Mouse (Mus musculus) midbrain, embryonic 15.5 days (tissue): Measurements from ENCODE around the gene Rundc1. TPM values are rescaled to one million over a fixed set of nuclear protein-coding genes. Genes with fewer than 3 reads are reported as not detected.
A peak's percentile ranks its signal among the peaks of the same experiment; 100 is the strongest.
"Not testable (repeated sequence)": the region's sequence is repeated elsewhere in the genome, so short reads cannot be mapped to it uniquely, and the experiment has no call there.

Source experiments
- ATAC-seq: fragments of 200-750 bp; cut with Nextera tagmentation; replicated peaks from 2 replicates; pipeline ENCODE4 v1.8.0; 2017; ENCODE audit warnings: moderate TSS enrichment
- H3K27ac ChIP-seq: fragments of 300-500 bp; sonication (generic); 2 replicates; pipeline ENCODE4 v1.5.1; 2015; ENCODE audit warnings: mild to moderate bottlenecking, inconsistent platforms
- H3K27me3 ChIP-seq: fragments of 300-500 bp; sonication (generic); replicated peaks from 2 replicates; pipeline ENCODE4 v1.6.1; 2015; ENCODE audit warnings: inconsistent platforms
- H3K36me3 ChIP-seq: fragments of 300-500 bp; sonication (generic); replicated peaks from 2 replicates; pipeline ENCODE4 v1.6.1; 2015; ENCODE audit warnings: inconsistent platforms
- H3K4me1 ChIP-seq: fragments of 300-500 bp; sonication (generic); 2 replicates; pipeline ENCODE4 v1.6.1; 2015; ENCODE audit warnings: inconsistent platforms
- H3K4me2 ChIP-seq: fragments of 300-500 bp; sonication (generic); 2 replicates; pipeline ENCODE4 v1.6.1; 2015; ENCODE audit warnings: inconsistent platforms, mild to moderate bottlenecking, moderate library complexity
- H3K4me3 ChIP-seq: fragments of 300-500 bp; sonication (generic); 2 replicates; pipeline ENCODE4 v1.5.1; 2015; ENCODE audit warnings: mild to moderate bottlenecking, inconsistent platforms
- H3K9ac ChIP-seq: fragments of 300-500 bp; sonication (generic); 2 replicates; pipeline ENCODE4 v1.6.1; 2015; ENCODE audit warnings: mild to moderate bottlenecking, inconsistent platforms
- H3K9me3 ChIP-seq: fragments of 300-500 bp; sonication (generic); 2 replicates; pipeline ENCODE4 v1.6.1; 2016; ENCODE audit warnings: inconsistent platforms
- WGBS: fragments of 180-500 bp; shearing (Covaris S2); methylation state at CpG from one replicate; pipeline ENCODE4 v1.1.7; 2015; ENCODE audit warnings: mixed read lengths; 5-methylcytosine and 5-hydroxymethylcytosine counted together
- polyA plus RNA-seq: library from polyadenylated mRNA; unstranded; fragments of >200 nt; fragmentation: Nextera tagmentation; extraction: Ambion mirVana; gene quantifications from 2 replicates; pipeline ENCODE4 v1.2.1, GENCODE M21; 2015

The Rundc1 gene
- polyA plus RNA-seq, 1 experiment from 2014 or later, result 31.7 TPM

DNA sequence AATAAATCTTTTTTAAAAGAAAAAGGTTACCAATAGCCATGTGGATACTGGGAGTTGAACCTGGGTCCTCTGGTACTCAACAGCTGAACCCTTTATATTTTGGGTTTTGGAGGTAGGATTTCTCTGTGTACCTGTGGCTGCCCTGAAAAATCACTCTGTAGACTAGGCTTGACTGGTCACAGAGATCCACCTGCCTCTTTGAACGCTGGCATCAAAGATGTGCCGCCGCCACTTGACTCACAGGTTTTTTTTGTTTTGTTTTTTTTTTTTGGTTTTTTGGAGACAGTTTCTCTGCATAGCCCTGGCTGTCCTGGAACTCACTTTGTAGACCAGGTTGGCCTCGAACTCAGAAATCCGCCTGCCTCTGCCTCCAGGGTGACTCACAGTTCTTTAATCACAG is 22.9 kb downstream of the Rundc1 start:
- no peak overlapping the region for H3K27ac ChIP-seq
- no peak overlapping the region for H3K9ac ChIP-seq
- peaks cover 14% of the 10 kb centered on the region for H3K4me1 ChIP-seq
- H3K36me3 ChIP-seq, result peaks cover 20% of the 10 kb centered on the region
- no peak for ATAC-seq
- no peaks in the 10 kb centered on the region for H3K9me3 ChIP-seq
- H3K4me3 ChIP-seq, result no peak overlapping the region
- WGBS, result 92% methylated on average over 5 of the region's 5 CpGs
- no peak overlapping the region for H3K4me2 ChIP-seq
- H3K27me3 ChIP-seq, result no peaks in the 10 kb centered on the region

DNA sequence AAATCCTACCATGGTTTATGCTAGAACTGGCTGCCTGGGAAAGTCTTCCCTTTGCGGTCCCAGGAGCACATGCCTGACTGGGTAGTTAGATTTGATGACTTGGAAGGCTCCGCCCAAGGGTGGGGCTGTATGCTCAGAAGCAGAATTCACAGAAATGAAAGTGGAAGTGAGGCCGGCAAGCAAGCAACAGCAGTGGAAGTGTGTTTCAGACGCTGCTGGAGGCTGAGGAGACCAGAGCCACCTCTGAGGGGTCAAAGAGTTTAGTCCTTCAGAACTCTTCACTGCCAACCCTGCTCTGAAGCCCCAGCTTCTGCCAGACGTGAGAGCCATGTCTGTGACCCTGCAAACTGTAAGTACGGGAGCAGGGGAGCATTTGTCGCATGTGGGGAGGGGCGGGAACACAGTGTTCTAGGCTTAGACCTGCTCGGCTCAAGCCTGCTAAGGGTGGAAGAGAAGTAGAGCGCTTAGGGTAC is 23.4 kb downstream of the Rundc1 start, which contains the start of gene Ifi35:
Gene Ifi35 (plus strand): TSS at position 134 of the 473 bp plus-strand sequence.
- H3K9me3 ChIP-seq, result no peaks in the 10 kb centered on the region
- peaks cover 10% of the 10 kb centered on the region for H3K4me1 ChIP-seq
- H3K27ac ChIP-seq, result no peak within 1 kb of the TSS
- H3K27me3 ChIP-seq, result no peaks in the 10 kb centered on the region
- 0 out of 2 replicates have a peak within 1 kb of the TSS, but pooled peaks have one; percentile 0 for H3K4me2 ChIP-seq
- H3K9ac ChIP-seq, result no peak within 1 kb of the TSS
- ATAC-seq, result no peak
- 0 out of 2 replicates have a peak within 1 kb of the TSS, but pooled peaks have one; percentile 2 for H3K4me3 ChIP-seq
- WGBS, result 49% methylated on average over 10 of the region's 10 CpGs
- peaks cover 20% of the 10 kb centered on the region for H3K36me3 ChIP-seq

DNA sequence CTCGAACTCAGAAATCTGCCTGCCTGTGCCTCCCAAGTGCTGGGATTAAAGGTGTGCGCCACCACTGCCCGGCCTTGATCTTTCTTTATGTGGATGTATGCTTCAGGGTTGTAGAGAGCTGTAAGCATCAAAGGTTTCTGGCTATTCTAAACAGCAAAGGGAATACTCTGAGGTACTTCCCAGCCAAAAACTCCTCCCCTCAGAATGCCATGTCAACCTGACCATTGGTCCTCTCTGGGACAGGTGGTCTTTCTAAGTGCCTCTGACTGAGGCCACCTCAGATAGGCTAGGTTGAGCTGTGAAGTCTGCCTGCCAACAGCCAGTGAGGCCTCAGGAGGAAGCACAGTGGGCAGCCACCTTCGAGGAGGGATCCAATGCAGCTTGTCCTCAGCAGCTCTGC is 24.0 kb downstream of the Rundc1 start:
- WGBS, result 83% methylated on average over 4 of the region's 4 CpGs
- Histone ChIP-seq H3K27me3 (no peaks in the 10 kb centered on the region), H3K4me1 (peaks cover 4% of the 10 kb centered on the region), H3K4me2 (no peak overlapping the region), H3K36me3 (peaks cover 16% of the 10 kb centered on the region), H3K9me3 (no peaks in the 10 kb centered on the region), H3K9ac (no peak overlapping the region), H3K27ac (no peak overlapping the region), H3K4me3 (no peak overlapping the region)
- ATAC-seq, result no peak

DNA sequence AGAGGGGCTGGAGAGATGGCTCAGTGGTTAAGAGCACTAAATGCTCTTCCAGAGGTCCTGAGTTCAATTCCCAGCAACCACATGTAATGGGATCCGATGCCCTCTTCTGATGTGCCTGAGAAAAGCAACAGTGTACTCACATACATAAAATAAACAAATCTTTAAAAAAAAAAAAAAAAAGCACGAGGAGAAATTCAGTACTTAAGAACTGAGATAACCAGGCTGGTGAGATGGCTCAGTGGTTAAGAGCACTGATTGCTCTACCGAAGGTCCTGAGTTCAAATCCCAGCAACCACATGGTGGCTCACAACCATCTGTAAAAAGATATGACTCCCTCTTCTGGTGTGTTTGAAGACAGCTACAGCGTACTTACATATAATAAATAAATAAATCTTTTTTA is 24.7 kb downstream of the Rundc1 start:
- 90% methylated on average over 4 of the region's 4 CpGs for WGBS
- not testable (repeated sequence) for H3K4me3 ChIP-seq, H3K36me3 ChIP-seq, H3K27ac ChIP-seq, ATAC-seq, H3K9me3 ChIP-seq, H3K4me2 ChIP-seq, H3K4me1 ChIP-seq, H3K9ac ChIP-seq, H3K27me3 ChIP-seq

DNA sequence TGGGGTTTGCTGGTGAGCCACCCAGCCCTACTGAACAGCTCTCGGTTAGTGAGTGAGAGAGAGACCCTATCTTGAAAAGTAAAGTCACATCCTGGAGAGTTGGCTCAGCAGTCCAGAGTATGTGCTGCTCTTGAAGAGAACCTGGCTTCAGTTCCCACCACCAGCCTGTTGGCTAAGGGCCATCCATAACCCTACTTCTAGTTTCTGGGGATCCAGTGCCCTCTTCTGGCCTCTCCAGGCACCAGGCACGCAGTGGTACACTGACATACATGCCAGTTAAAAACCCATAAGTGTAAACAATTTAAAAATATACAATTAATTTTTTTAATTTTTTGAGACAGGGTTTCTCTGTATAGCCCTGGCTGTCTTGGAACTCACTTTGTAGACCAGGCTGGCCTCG is 25.5 kb downstream of the Rundc1 start:
- Histone ChIP-seq H3K27me3 (no peaks in the 10 kb centered on the region), H3K4me2 (no peak overlapping the region), H3K4me3 (no peak overlapping the region), H3K9me3 (no peaks in the 10 kb centered on the region), H3K9ac (no peak overlapping the region), H3K27ac (no peak overlapping the region), H3K4me1 (no peaks in the 10 kb centered on the region), H3K36me3 (peaks cover 4% of the 10 kb centered on the region; the same call in 1 of the 2 replicates)
- ATAC-seq, result no peak
- WGBS, result 84% methylated on average over 3 of the region's 3 CpGs

DNA sequence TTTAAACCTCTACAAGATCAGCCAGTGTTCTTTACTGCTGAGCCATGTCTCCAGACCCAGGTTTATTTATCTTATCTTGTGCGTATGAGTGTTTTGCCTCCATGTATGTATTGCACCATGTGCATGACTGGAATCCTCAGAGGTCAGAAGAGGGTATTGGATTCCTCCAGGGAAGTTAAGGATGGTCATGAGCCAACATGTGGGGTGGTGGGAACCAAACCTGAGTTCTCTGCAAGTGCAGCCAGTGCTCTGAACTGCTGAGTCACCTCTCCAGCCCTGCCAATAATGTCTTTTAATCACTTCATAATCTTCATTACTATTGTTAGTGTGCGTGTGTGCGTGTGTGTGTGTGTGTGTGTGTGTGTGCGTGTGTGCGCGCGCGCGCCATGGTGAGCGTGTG is 26.7 kb downstream of the Rundc1 start:
- Histone ChIP-seq H3K4me3 (no peak overlapping the region), H3K4me2 (no peak overlapping the region), H3K4me1 (no peaks in the 10 kb centered on the region), H3K9ac (no peak overlapping the region), H3K9me3 (no peaks in the 10 kb centered on the region), H3K27ac (no peak overlapping the region), H3K27me3 (no peaks in the 10 kb centered on the region), H3K36me3 (no peaks in the 10 kb centered on the region)
- WGBS, result 93% methylated on average over 10 of the region's 10 CpGs
- ATAC-seq, result no peak

DNA sequence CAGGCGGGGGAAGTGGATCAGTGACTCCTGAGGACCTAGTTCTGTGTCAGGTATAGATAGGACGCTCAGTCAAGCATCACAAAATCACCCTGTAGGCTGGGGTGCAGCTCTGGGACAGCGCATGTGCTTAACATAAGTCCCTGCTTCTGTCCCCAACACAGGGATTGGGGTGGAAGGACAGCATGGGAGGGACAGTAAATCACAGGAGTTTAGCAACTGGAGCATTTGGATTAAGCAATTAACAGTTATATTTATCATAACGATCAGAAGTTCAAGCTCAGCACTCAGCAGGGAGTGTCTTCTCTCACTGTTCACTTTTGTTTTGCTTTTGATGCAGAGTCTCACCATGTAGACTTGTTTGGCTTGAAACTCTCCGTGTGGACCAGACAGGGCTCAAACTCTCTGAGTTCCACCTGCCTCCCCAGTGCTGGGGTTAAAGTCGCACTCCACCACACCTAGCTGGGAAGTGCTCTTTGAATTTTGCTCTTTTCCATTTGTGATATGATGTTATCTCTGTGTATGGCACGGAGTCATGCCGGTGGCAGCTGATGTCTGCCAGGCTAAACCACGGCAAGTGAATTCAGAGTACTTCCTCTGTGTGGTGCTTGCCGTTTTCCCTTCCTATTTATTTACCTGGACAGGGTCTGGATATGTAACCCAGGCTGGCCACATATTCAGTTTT is 27.3 kb downstream of the Rundc1 start:
- Histone ChIP-seq H3K4me1 (no peaks in the 10 kb centered on the region), H3K36me3 (0 out of 2 replicates have a peak, but pooled peaks cover 6% of the 10 kb centered on the region), H3K9me3 (no peaks in the 10 kb centered on the region), H3K4me3 (no peak overlapping the region), H3K9ac (no peak overlapping the region), H3K4me2 (no peak overlapping the region), H3K27me3 (no peaks in the 10 kb centered on the region), H3K27ac (no peak overlapping the region)
- ATAC-seq, result no peak
- WGBS, result 77% methylated on average over 10 of the region's 10 CpGs

DNA sequence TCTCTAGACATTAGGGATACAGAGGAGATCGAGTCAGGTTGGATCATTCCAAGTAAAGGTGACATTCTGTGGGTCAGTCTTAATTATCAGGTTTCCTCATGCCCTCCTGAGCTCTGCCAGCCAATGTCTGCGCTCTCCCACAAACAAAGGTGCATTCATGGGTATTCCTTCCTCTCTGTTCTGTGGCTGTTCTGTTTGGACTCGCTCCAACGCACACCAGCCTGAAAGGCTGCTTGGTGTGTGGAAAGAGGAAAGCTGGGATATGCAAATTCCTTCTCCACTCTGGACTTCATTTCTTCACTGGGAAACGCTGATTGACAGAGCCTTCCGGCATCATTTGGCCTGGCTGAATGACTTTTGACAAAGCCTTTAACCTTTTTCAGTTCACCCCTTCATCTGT is 29.8 kb downstream of the Rundc1 start:
- no peak overlapping the region for H3K27ac ChIP-seq
- no peak overlapping the region for H3K4me2 ChIP-seq
- H3K4me1 ChIP-seq, result no peaks in the 10 kb centered on the region
- no peak overlapping the region for H3K9ac ChIP-seq
- no peak for ATAC-seq
- no peak overlapping the region for H3K4me3 ChIP-seq
- 28% methylated on average over 6 of the region's 6 CpGs for WGBS
- H3K27me3 ChIP-seq, result no peaks in the 10 kb centered on the region
- H3K9me3 ChIP-seq, result no peaks in the 10 kb centered on the region
- H3K36me3 ChIP-seq, result peaks cover 19% of the 10 kb centered on the region

DNA sequence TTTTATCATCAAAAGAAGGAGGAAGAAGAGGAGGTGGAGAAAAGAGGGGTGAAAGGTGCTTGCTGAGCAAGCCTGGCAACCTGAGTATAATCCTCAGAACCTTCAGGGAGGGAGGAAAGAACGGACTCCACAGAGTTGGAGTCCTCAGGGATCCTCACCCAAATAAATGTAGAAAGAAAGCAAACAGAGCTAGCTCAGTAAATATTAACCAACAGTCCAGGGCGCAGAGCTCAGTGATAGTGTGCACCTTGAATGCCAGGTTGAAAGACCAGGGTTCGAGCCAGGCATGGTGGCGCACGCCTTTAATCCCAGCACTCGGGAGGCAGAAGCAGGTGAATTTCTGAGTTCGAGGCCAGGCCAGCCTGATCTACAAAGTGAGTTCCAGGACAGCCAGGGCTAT is 30.7 kb downstream of the Rundc1 start:
- no peaks in the 10 kb centered on the region for H3K9me3 ChIP-seq
- no peaks in the 10 kb centered on the region for H3K27me3 ChIP-seq
- H3K4me1 ChIP-seq, result no peaks in the 10 kb centered on the region
- H3K36me3 ChIP-seq, result peaks cover 26% of the 10 kb centered on the region
- no peak for ATAC-seq
- no peak overlapping the region for H3K4me2 ChIP-seq
- no peak overlapping the region for H3K9ac ChIP-seq
- no peak overlapping the region for H3K27ac ChIP-seq
- WGBS, result 90% methylated on average over 7 of the region's 7 CpGs
- H3K4me3 ChIP-seq, result no peak overlapping the region

DNA sequence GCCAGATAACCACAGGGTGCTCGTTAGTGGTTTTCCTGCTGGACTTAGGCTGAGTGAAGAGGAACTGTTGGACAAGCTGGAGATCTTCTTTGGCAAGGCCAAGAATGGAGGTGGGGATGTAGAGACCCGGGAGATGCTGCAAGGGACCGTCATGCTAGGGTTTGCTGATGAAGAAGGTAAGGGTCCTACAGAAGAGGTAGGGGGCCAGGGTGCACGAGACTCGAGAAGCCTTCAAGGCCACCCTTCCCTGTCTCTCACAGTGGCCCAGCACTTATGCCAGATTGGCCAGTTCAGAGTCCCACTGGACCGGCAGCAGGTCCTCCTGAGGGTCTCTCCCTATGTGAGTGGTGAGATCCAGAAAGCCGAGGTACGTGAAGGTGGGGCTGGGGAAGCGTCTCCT is 32.7 kb downstream of the Rundc1 start:
- Histone ChIP-seq H3K9me3 (no peaks in the 10 kb centered on the region), H3K4me3 (no peak overlapping the region), H3K9ac (no peak overlapping the region), H3K36me3 (peaks cover 42% of the 10 kb centered on the region), H3K27me3 (no peaks in the 10 kb centered on the region), H3K4me2 (no peak overlapping the region), H3K27ac (no peak overlapping the region), H3K4me1 (peaks cover 12% of the 10 kb centered on the region)
- ATAC-seq, result no peak
- 87% methylated on average over 9 of the region's 9 CpGs for WGBS

DNA sequence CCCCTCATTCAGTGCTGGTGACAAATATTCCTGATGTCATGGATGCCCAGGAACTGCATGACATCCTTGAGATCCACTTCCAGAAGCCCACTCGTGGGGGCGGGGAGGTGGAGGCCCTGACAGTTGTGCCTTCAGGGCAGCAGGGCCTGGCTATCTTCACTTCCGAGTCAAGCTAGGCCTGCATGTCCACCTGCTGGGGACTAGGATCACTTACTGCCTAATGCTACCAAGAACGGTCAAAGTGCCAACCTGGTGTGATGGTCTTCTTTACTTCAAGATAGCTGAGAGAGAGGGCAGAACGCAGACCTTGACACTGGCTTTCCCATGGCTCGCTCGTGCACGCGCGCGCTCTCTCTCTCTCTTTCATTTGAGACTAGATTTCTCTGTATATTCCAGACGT is 33.3 kb downstream of the Rundc1 start:
- WGBS, result 82% methylated on average over 12 of the region's 12 CpGs

DNA sequence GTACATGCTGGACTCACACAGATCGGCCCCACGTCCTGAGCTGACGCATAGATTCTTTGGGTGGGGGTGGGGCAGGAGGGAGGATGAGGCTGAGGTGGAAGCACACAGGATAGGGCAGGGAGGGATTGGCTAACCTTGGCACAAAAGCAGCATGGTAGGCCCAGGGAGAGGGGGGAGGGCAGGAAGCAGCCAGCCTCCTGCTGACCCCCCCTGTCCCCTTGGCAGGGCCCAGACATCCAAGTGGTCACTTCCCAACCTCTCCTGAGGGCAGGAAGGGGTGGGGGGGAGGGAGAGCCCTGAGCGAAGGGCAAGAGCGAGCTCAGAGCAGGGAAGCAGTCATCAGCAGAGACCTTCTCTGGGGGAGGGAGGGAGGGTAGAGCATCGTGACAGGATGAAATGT is 34.8 kb downstream of the Rundc1 start:
- no peaks in the 10 kb centered on the region for H3K9me3 ChIP-seq
- ATAC-seq, result no peak
- H3K9ac ChIP-seq, result no peak overlapping the region
- peaks cover 42% of the 10 kb centered on the region for H3K36me3 ChIP-seq
- peaks cover 33% of the 10 kb centered on the region for H3K4me1 ChIP-seq
- 48% methylated on average over 6 of the region's 6 CpGs for WGBS
- no peak overlapping the region for H3K4me3 ChIP-seq
- no peak overlapping the region for H3K27ac ChIP-seq
- no peaks in the 10 kb centered on the region for H3K27me3 ChIP-seq
- no peak overlapping the region for H3K4me2 ChIP-seq

More for the DNA sequence above, 33.3 kb downstream of the Rundc1 start:
- Histone ChIP-seq H3K4me3 (no peak overlapping the region), H3K4me1 (peaks cover 18% of the 10 kb centered on the region), H3K9ac (no peak overlapping the region), H3K27me3 (no peaks in the 10 kb centered on the region), H3K9me3 (no peaks in the 10 kb centered on the region), H3K27ac (no peak overlapping the region), H3K4me2 (no peak overlapping the region), H3K36me3 (peaks cover 42% of the 10 kb centered on the region)
- ATAC-seq, result no peak

DNA sequence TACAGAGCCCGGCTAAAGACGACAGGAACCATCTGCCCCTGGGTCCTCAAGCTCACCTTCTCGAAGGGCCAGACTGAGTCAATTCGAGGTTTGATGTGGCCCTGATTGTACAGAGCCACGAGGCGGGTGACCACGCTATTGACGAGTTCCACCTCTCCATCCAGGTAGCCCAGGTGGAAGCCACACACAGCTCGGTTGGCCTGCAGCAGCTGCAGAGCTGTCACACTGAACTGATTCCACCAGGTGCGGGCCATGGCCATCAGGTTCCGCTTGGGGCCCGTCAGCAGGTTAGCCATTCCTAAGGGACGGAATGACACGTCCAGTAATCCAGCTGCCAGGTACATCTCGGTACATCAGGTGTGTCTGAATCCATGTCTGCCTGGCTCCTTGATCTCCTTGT is 35.4 kb downstream of the Rundc1 start:
- no peak overlapping the region for H3K4me2 ChIP-seq
- H3K4me3 ChIP-seq, result no peak overlapping the region
- H3K4me1 ChIP-seq, result peaks cover 34% of the 10 kb centered on the region
- H3K27me3 ChIP-seq, result no peaks in the 10 kb centered on the region
- H3K9me3 ChIP-seq, result no peaks in the 10 kb centered on the region
- peaks cover 42% of the 10 kb centered on the region for H3K36me3 ChIP-seq
- 89% methylated on average over 15 of the region's 15 CpGs for WGBS
- ATAC-seq, result no peak
- H3K9ac ChIP-seq, result no peak overlapping the region
- no peak overlapping the region for H3K27ac ChIP-seq
